Mouse (Mus musculus) MEL (cell line): ENCODE data around the gene Golph3l. TPM values are rescaled to one million over a fixed set of nuclear protein-coding genes. Genes with fewer than 3 reads are reported as not detected.
A peak's percentile ranks its signal among the peaks of the same experiment; 100 is the strongest.

ENCODE experiments used
- DNase-seq: peaks from one replicate; pipeline ENCODE4 v3.0.0; 2011; ENCODE audit warnings: low read depth, low spot score
- H3K27ac ChIP-seq: 2 replicates; pipeline ENCODE4 v1.5.1; 2012; ENCODE audit warnings: low read depth, mild to moderate bottlenecking, control low read depth, low read length, moderate library complexity; ENCODE audit not compliant: control insufficient read depth
- H3K27me3 ChIP-seq, 2 experiments: fragments of 150-350 bp in 1 of 2; sonication (generic) in 1 of 2; 2 replicates each; pipeline ENCODE4 v1.6.1; 2012; ENCODE audit warnings: low read length in 2 of 2, mild to moderate bottlenecking in 2 of 2, improper control_type of control experiment in 1 of 2, moderate library complexity in 1 of 2; ENCODE audit not compliant: insufficient read depth in 2 of 2, control insufficient read depth in 1 of 2
- H3K36me3 ChIP-seq, 2 experiments: 2 replicates each; pipeline ENCODE4 v1.6.1; 2012 to 2014; ENCODE audit warnings: low read length in 2 of 2, improper control_type of control experiment in 1 of 2, inconsistent platforms in 1 of 2, mild to moderate bottlenecking in 1 of 2; ENCODE audit not compliant: insufficient read depth in 2 of 2, control insufficient read depth in 1 of 2
- H3K4me1 ChIP-seq, 2 experiments: fragments of 150-350 bp in 1 of 2; sonication (generic) in 1 of 2; 2 replicates each; pipeline ENCODE4 v1.6.1; 2012; ENCODE audit warnings: low read length in 2 of 2, improper control_type of control experiment in 1 of 2, mild to moderate bottlenecking in 1 of 2; ENCODE audit not compliant: insufficient read depth in 2 of 2, control insufficient read depth in 1 of 2
- H3K4me3 ChIP-seq, 2 experiments: fragments of 150-350 bp in 1 of 2; sonication (generic) in 1 of 2; 2 replicates each; pipeline ENCODE4 v1.5.1; 2012; ENCODE audit warnings: low read depth in 2 of 2, low read length in 2 of 2, mild to moderate bottlenecking in 2 of 2, moderate library complexity in 2 of 2, control low read depth in 1 of 2, improper control_type of control experiment in 1 of 2; ENCODE audit not compliant: control insufficient read depth in 1 of 2, insufficient read depth in 1 of 2
- H3K79me2 ChIP-seq: 2 replicates; pipeline ENCODE4 v1.6.1; 2012; ENCODE audit warnings: mild to moderate bottlenecking, low read length, moderate library complexity; ENCODE audit not compliant: control insufficient read depth, poor library complexity, insufficient read depth
- H3K9ac ChIP-seq: 2 replicates; pipeline ENCODE4 v1.6.1; 2012; ENCODE audit warnings: low read depth, mild to moderate bottlenecking, control low read depth, low read length, moderate library complexity; ENCODE audit not compliant: control insufficient read depth, poor library complexity, severe bottlenecking
- H3K9me3 ChIP-seq: fragments of 150-350 bp; sonication (generic); replicated peaks from 2 replicates; pipeline ENCODE4 v1.6.1; 2012; ENCODE audit warnings: mild to moderate bottlenecking, low read length, improper control_type of control experiment, moderate library complexity; ENCODE audit not compliant: insufficient read depth
- CHD1 ChIP-seq: IDR thresholded peaks from 2 replicates; pipeline ENCODE4 v1.6.1; 2012; ENCODE audit warnings: low read depth, mild to moderate bottlenecking, inconsistent platforms, low read length, improper control_type of control experiment
- CTCF ChIP-seq, 3 experiments: IDR thresholded peaks in 2 of 3; conservative IDR thresholded peaks in 1 of 3; 2 replicates each; pipeline ENCODE4 v1.5.1; 2011 to 2012; ENCODE audit warnings: low read length in 3 of 3, low read depth in 2 of 3, mild to moderate bottlenecking in 2 of 3, improper control_type of control experiment in 1 of 3, inconsistent platforms in 1 of 3, mixed read lengths in 1 of 3, moderate library complexity in 1 of 3; ENCODE audit not compliant: control insufficient read depth in 1 of 3, insufficient read depth in 1 of 3, poor library complexity in 1 of 3, severe bottlenecking in 1 of 3
- E2F4 ChIP-seq: IDR thresholded peaks from 2 replicates; pipeline ENCODE4 v1.6.1; 2011; ENCODE audit warnings: low read depth, low read length, improper control_type of control experiment, borderline replicate concordance
- GATA1 ChIP-seq: IDR thresholded peaks from 2 replicates; pipeline ENCODE4 v1.6.1; 2011; ENCODE audit warnings: low read depth, low read length, improper control_type of control experiment
- JUND ChIP-seq: IDR thresholded peaks from 2 replicates; pipeline ENCODE4 v1.6.1; 2011; ENCODE audit warnings: low read depth, mild to moderate bottlenecking, improper control_type of control experiment, low read length
- MEF2A ChIP-seq: IDR thresholded peaks from 2 replicates; pipeline ENCODE4 v1.6.1; 2014; ENCODE audit warnings: low read depth, mild to moderate bottlenecking, inconsistent platforms, low read length, improper control_type of control experiment; ENCODE audit not compliant: poor library complexity, insufficient replicate concordance, severe bottlenecking; ENCODE audit errors: extremely low read depth
- MYC ChIP-seq: IDR thresholded peaks from 2 replicates; pipeline ENCODE4 v1.6.1; 2011; ENCODE audit warnings: low read depth, mild to moderate bottlenecking, low read length, improper control_type of control experiment, moderate library complexity
- NELFE ChIP-seq: IDR thresholded peaks from 2 replicates; pipeline ENCODE4 v1.6.1; 2011; ENCODE audit warnings: low read depth, low read length, improper control_type of control experiment
- NRF1 ChIP-seq: IDR thresholded peaks from 2 replicates; pipeline ENCODE4 v1.6.1; 2014; ENCODE audit warnings: low read depth, mild to moderate bottlenecking, inconsistent platforms, low read length, improper control_type of control experiment, moderate library complexity; ENCODE audit not compliant: poor library complexity, insufficient read depth, severe bottlenecking
- POLR2AphosphoS5 ChIP-seq: IDR thresholded peaks from 2 replicates; pipeline ENCODE4 v1.6.1; 2012; ENCODE audit warnings: low read depth, borderline replicate concordance, mild to moderate bottlenecking, inconsistent platforms, low read length, moderate library complexity, mixed read lengths
- SIN3A ChIP-seq: IDR thresholded peaks from 2 replicates; pipeline ENCODE4 v1.6.1; 2012; ENCODE audit warnings: low read length, improper control_type of control experiment, inconsistent platforms
- TAL1 ChIP-seq: IDR thresholded peaks from 2 replicates; pipeline ENCODE4 v1.6.1; 2012; ENCODE audit warnings: mild to moderate bottlenecking, inconsistent platforms, low read length, moderate library complexity, mixed read lengths
- TBP ChIP-seq: IDR thresholded peaks from 2 replicates; pipeline ENCODE4 v1.8.0; 2011; ENCODE audit warnings: low read depth, low read length, improper control_type of control experiment
- UBTF ChIP-seq: IDR thresholded peaks from 2 replicates; pipeline ENCODE4 v1.6.1; 2012; ENCODE audit warnings: low read depth, mild to moderate bottlenecking, inconsistent platforms, low read length, improper control_type of control experiment, moderate library complexity, borderline replicate concordance; ENCODE audit not compliant: insufficient read depth
- USF1 ChIP-seq: IDR thresholded peaks from 2 replicates; pipeline ENCODE4 v1.6.1; 2014; ENCODE audit warnings: low read depth, mild to moderate bottlenecking, inconsistent platforms, low read length, improper control_type of control experiment, moderate library complexity
- ZKSCAN1 ChIP-seq: IDR thresholded peaks from 2 replicates; pipeline ENCODE4 v1.6.1; 2012; ENCODE audit warnings: low read depth, mild to moderate bottlenecking, inconsistent platforms, low read length, improper control_type of control experiment, moderate library complexity
- ZMIZ1 ChIP-seq: IDR thresholded peaks from 2 replicates; pipeline ENCODE4 v1.6.1; 2012; ENCODE audit warnings: low read depth, mild to moderate bottlenecking, inconsistent platforms, low read length, improper control_type of control experiment, moderate library complexity
- polyA plus RNA-seq, 2 experiments: library from polyadenylated mRNA; stranded (reverse) in 1 of 2; unstranded in 1 of 2; fragments of >175 nt in 1 of 2; fragments of >200 nt in 1 of 2; gene quantifications; 2 replicates each; pipeline versions ENCODE4 v1.2.1 to v1.2.4; 2012; ENCODE audit warnings: low replicate concordance in 2 of 2, low read depth in 1 of 2; ENCODE audit not compliant: insufficient read length in 2 of 2, insufficient read depth in 1 of 2, missing spikeins in 1 of 2
- total RNA-seq: library from RNA; depleted of rRNA; stranded (reverse); fragments of 300-350 nt; gene quantifications from 2 replicates; pipeline ENCODE4 v1.2.3, GENCODE M21; 2012

Golph3l gene
- total and polyA plus RNA-seq, 3 experiments: 43.8 to 45.1 TPM; not detected in 1

DNA sequence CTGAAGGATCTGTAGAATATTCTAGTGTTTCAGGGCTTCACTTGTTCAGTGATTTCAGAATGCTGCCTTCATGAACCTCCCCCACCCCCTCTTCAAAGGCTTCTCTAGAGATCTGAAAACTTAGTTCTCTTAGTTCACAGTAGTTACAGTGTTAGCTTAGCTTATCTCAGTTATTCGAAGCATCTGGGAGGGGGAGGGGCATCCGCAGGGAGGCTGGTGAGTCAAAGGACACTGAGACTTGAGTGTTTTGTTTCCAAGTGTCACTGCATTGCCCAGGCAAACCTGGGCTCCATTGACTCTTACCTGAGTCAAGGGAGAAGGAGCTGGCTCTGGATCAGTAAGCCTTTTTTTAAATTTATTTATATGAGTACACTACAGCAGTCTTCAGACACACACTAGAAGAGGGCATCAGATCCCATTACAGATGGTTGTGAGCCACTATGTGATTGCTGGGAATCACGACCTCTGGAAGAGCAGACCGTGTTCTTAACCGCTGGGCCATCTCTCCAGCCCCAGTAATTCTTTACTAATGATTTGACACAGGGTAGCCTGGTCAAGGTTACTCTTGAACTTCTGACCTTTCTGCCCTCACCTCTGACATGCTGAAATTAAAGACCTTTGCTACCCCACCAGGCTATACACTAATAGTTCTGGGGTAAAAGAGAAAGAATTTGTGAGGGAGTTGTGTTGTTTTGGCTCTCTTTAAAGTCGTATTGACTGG is 77.5 kb downstream of the Golph3l start:
- Histone ChIP-seq H3K36me3 (peaks cover 31 to 58% of the 10 kb centered on the region in 2 experiments), H3K79me2 (peaks cover 72% of the 10 kb centered on the region), H3K4me3 (no peak overlapping the region), H3K9me3 (no peaks in the 10 kb centered on the region), H3K27me3 (no peaks in the 10 kb centered on the region), H3K4me1 (peaks cover 34 to 45% of the 10 kb centered on the region in 2 experiments)
- DNase-seq: peak; percentile 97
- TF ChIP-seq ZKSCAN1: no peak
- TF ChIP-seq TAL1: peak; percentile 91
- no peak for TF ChIP-seq NELFE
- TF ChIP-seq GATA1: no peak
- TF ChIP-seq NRF1: no peak
- TF ChIP-seq E2F4: no peak
- no peak for TF ChIP-seq TBP
- peak; percentile 61; the same call in 1 of the 2 replicates for TF ChIP-seq POLR2AphosphoS5
- TF ChIP-seq, all 39 proteins: peak for 2
- Histone ChIP-seq H3K27ac (peak overlapping the region; percentile 59), H3K9ac (no peak overlapping the region)

DNA sequence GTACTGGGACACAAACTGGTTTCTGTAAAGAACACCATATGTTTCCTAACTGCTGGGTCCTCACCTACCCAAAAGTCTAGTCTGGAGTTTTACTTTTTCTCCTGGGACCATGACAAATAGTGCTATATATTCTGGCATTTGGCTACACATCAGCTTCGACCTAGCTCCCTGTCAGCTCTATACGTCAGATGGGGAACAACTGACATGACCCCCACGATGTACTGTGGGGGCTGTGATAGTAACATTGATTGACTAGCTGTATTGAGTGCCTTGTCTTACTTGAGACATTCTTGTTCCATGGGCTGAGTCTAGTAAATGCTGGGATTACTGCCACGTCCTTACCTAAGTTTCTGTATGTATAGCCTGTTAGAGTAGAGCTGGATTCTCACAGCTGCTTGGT is 78.8 kb downstream of the Golph3l start:
- H3K36me3 ChIP-seq: peaks cover 21 to 49% of the 10 kb centered on the region in 2 experiments
- peaks cover 24 to 47% of the 10 kb centered on the region in 2 experiments for H3K4me1 ChIP-seq
- H3K9ac ChIP-seq: no peak overlapping the region

DNA sequence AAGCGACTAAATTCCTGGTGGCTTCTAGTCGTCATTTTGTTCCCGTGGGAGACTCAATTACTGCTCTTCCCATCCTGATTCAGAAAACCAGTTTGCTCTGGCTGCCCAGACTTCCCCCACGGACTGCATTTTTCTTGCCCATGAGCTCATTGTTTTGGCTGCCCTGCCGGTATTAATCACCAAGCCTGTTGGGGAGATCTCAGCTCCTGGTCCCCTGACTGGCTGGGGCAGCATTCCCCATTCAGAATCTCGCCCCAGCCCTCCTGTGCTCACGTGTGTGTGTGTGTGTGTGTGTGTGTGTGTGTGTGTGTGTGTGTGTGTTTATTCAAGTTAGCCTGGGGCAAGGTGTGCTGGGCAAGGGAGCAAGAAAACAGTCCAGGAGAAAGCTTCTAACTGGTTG is 79.3 kb downstream of the Golph3l start:
- H3K9ac ChIP-seq: no peak overlapping the region
- H3K4me1 ChIP-seq: peaks cover 19 to 47% of the 10 kb centered on the region in 2 experiments
- peaks cover 18 to 49% of the 10 kb centered on the region in 2 experiments for H3K36me3 ChIP-seq
- TF ChIP-seq ZMIZ1 (no peak), MEF2A (no peak)
- no peaks in the 10 kb centered on the region for H3K9me3 ChIP-seq
- DNase-seq: no peak
- peaks cover 66% of the 10 kb centered on the region for H3K79me2 ChIP-seq
- no peaks in the 10 kb centered on the region for H3K27me3 ChIP-seq
- no peak overlapping the region for H3K27ac ChIP-seq
- no peak overlapping the region for H3K4me3 ChIP-seq

More for the DNA sequence above, 78.8 kb downstream of the Golph3l start:
- TF ChIP-seq CTCF (IDR thresholded peaks at IDR 0.05 in 2 of 3, conservative IDR thresholded peaks at IDR 0.05 in 1 of 3; ENCODE audit: control insufficient read depth in 1 of 3, insufficient read depth in 1 of 3, low read depth in 2 of 3, low read length in 3 of 3, poor library complexity in 1 of 3, severe bottlenecking in 1 of 3) (no peak), CHD1 (no peak), JUND (no peak), USF1 (no peak), MYC (no peak), UBTF (no peak), SIN3A (no peak), POLR2AphosphoS5 (no peak)
- H3K4me3 ChIP-seq: no peak overlapping the region
- DNase-seq: no peak
- H3K27ac ChIP-seq: no peak overlapping the region
- H3K9me3 ChIP-seq: no peaks in the 10 kb centered on the region
- H3K27me3 ChIP-seq: no peaks in the 10 kb centered on the region
- peaks cover 69% of the 10 kb centered on the region for H3K79me2 ChIP-seq
